Mouse (Mus musculus) ovary, postnatal 14 days (tissue): ENCODE measurements around the gene Thra.
"Not testable (repeated sequence)": the region's sequence is repeated elsewhere in the genome, so short reads cannot be mapped to it uniquely, and the experiment has no call there.

Experiments
- DNase-seq: peaks from one replicate; pipeline ENCODE4 v3.0.0; 2022; ENCODE audit warnings: low spot score

Thra gene

GRCm38 (mm10) chr11:98717904-98718303 lies 22.5 kb upstream of the Thra start:
- DNase-seq, result peak; percentile 84

- no peak for DNase-seq
Measured at GRCm38 (mm10) chr11:98720756-98721155, 19.7 kb upstream of the Thra start.

DNA sequence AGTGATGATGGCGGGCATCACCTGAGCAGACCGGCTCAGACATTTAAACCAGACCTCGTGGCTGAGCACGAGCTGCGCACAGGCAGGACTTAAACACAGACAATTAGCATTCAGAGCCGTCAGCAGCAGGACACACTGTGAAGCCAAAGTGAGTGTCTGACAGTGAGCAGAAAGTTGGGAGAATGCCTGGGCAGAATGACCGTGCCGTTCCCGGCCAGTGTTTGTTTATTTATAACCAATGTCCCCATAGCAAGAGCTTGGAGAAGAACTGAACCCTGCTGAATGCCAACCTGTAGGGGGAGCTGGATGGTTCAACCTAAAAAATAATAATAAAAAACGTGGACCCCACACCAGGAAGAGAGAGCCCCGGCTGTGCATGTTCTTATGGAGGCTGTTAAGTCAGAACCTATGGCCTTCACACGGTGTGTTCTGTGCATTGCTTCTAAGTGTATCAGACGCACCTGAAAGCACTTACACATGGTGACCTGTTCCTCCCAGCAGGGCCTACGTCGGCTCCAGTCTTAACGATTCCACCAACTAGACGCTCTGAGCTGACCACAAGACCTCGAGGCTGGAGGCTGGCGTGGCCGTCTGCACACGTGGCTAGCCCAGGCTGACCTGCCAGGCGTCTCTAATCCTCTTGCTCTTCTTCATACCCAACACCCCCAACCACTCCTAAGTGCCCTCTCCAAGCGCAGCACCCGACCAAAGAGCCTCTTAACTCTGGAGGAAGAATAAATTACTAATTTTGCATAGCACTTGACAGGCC lies 18.8 kb upstream of the Thra start:
- DNase-seq, result peak; percentile 56

GRCm38 (mm10) chr11:98723098-98723497 lies 17.3 kb upstream of the Thra start:
- DNase-seq, result no peak

DNA sequence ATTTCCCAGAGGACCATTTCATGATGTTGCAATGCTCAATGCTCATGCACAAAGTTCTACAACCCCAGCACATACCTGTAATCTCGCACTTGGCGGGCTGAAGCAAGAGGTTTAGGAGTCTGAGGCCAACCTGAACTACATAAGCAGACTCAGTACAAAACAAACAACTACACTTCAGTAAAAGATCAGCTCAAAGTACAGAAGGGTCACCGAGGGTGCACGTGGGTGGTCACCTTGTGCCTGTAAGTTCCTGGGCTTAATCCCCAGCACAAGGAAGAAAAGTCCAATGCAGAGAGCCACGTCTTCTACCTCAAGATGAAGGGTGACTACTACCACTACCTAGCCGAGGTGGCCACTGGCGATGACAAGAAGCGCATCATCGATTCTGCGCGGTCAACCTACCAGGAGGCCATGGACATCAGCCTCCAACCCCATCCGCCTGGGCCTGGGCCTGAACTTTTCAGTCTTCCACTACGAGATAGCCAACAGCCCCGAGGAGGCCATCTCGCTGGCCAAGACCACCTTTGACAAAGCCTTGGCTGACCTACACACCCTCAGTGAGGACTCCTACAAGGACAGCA lies 14.4 kb upstream of the Thra start:
- DNase-seq, result no peak

DNA sequence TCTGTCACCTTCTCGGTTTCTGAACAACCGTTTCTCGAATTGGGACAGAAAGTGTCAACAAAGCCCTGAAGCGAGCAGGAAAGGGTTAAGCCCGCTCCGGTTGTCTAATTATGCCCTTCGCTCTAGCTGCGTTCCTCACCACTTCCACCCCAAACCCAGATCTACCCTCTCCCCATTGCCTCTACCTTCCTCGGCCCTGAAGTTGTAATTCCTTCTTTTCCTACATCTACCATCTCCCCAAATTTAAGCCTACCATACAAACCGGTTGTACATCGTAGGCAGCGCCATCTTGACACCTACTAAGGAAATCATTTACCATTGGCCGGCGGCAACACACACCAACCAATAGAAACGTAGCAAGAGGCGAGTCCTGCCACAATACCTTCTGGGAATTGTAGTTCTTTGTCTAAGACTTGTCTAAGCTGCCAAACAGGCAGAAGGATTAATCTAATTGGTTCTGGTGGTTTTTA lies 11.3 kb upstream of the Thra start, which contains the start of gene Med24:
Med24 (minus strand) TSS at position 317 of the 470 bp plus-strand sequence.
- DNase-seq, result no peak

DNA sequence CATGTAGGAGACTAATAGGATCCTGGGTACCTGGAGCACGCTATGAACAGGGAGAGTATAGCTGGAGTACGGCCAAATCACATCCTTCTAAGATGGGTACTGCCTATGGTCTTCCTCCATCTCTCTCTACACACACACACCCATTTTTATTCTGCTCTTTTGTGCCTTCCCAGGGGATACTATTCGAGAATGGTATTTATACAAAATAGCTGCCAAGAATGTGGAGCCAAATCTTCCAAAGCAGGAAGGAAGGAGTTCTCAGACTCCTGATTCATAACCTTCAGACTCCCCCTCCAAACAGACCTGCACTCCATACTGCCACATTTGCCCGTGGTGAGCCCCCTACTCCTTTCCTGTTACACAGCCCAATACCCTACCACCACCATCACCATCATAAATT lies 9.7 kb upstream of the Thra start:
- no peak for DNase-seq

DNA sequence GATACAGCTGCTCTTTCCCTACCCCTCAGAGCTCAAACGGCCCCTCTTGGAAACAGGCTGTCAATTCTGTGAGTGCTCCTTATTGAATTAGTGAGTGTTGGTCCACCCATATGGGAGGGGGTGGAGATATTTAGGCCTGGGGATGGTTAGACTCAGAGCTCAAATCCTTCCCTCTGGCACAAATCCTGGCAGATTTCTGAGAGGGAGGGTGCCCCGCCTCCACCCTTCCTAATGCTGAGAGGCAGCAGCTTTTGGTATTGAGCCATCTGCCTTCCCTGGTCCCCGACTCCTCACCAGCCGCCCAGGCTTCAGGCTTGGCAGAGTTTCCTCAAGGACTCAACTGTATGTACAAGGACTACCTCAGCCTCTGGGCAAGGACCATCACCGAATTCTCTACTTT lies 9.3 kb upstream of the Thra start:
- DNase-seq, result no peak

DNA sequence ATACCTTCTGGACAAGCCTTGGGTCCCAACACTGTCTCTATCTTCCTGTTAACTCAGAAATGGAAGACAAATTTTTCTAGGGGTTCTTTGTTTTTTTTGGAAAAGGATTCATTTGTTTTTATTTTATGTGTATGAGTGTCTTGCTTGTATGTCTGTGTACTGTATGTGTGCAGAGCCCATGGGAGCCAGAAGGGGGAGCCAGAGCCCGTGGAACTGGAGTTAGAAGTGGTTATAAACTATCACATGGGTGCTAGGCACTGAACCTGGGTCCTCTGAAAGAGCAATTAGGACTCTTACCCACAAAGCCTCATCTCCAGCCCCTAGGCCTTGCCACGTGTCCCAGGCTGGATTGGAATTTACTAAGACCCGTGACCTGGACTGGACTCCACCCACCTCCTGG lies 6.4 kb upstream of the Thra start:
- DNase-seq, result no peak

GRCm38 (mm10) chr11:98735111-98735510 lies 5.3 kb upstream of the Thra start:
- DNase-seq, result no peak

DNA sequence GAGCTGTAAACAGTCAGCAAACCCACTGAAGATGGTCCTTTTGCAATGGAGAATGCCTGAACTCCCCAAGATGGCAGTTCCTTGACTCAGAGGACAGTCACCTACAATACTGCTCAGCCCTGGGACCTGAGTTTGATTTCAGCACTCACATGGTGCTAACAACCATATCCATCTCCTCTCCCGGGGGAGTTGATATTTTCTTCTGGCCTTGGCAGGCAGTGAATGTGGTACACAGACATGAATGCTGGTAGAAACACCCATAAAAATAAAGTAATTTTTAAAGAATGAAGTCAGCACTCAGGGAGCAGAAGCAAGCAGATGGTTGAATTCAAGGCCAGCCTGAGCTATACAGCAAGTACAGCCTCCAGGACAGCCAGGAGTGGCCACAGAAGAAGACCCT lies 4.3 kb upstream of the Thra start:
- no peak for DNase-seq

DNA sequence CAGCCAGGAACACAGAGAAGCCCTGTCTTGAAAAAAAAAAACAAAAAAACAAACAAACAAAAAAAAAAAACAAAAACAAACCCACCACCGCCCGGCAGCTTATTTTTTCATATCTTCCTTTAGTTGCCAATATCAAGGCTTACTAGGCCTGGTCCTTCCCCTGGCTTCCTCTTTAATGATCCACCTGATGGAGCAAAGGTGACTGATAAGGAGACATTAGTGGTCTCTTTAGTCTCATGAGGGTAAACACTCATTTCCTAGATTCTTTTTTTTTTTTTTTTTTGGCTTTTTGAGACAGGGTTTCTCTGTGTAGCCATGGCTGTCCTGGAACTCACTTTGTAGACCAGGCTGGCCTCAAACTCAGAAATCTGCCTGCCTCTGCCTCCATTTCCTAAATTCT lies 3.2 kb upstream of the Thra start:
- DNase-seq, result not testable (repeated sequence)

- no peak for DNase-seq
Measured at GRCm38 (mm10) chr11:98738428-98738911, 2.0 kb upstream of the Thra start.

DNA sequence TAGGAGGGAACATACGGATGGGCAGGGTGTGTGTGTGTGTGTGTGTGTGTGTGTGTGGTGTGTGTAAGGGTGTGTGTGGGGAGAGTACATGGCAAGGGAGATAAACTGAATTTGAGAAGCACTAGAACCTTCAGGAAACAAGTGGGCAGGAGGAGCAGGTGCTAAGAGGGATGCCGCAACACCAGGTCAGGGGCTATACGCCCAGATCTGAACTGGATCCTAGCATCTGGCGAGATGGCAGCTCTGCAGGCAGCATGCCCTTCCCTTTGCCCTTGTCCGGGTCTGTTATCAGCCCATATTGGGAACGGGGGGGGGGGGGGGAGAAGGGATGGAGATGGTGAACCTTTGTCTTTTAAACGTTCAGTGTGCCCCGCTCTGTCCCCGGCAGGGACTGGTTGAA lies 1.5 kb upstream of the Thra start:
- no peak for DNase-seq

GRCm38 (mm10) chr11:98740026-98740392 lies 429 bp upstream of the Thra start:
- no peak for DNase-seq

- no peak for DNase-seq
Measured at GRCm38 (mm10) chr11:98741051-98741620, 698 bp downstream of the Thra start.

GRCm38 (mm10) chr11:98741622-98742396 lies 1.4 kb downstream of the Thra start:
- no peak for DNase-seq

DNA sequence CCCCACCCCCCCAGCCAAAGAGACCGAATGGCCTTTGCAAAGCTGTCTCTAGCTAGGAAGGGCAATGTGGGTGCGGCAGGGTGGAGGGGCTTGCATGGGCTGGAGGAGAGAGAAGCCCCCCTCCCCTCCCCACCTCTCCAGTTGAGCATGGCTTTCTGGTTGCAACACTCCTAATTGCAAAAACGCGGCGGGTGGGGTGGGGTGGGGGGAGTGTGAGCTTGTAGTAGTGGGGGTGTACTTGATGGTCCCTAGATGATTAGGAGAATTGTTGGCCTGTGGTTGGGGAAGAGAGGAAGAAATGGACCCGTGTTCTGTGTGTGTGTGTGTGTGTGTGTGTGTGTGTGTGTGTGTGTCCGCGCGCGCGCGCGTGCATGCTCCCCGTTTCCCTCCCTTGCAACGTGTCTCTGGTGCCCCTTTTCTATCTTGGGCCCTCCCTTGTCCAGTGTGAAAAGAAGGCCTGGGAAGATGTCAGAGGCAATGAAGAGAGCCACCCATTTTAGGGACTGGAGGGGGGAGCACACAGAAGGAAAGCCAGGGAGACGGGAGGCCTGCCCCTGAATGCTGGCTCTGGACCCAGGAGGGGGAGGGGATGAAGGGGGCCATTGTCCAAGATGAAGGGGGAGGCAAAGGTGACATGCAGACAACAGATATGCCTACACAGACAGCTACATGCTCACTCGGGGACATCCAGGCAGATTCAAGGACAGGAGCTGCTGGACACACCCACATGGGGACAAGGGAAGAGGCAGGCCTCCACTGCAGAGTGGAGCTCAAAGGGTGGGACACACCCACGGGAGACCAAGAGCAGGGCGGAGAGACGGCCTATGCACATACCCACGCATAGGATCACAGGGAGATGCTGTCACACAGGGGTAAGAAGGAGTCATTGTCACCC lies 2.2 kb downstream of the Thra start:
- DNase-seq, result no peak

DNA sequence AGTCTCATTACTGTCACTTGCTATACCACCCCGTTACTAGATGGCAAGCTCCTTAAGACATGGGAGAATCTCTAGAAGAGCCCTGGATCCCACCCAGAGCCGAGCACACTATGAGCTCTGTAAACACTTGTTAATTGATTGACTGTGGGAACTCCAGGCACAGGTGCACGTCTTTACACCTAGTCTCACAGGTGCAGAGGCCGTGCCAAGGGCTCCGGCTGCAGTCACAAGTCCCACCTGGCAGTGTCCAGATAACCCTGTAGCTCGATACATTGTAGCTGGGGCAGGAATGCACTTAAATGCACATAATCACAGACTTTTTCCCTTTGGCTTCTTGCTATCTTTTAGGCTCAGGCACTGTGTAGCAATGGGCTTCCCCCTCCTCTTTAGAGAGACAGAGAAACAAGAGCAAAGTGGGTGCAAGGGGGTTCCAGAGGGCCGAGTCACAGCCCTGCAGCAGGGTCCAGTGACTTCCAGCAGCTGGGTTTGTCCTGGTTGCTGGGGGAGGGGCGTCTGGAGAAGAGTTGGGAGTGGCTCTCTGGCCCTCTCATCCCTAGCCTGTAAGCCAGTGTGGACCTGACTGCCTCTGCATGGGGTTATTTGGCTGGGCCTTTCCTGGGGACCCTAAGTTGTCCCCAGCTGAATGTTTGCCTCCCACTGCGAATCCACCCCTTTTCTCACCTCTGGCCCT lies 3.4 kb downstream of the Thra start:
- DNase-seq, result no peak

- no peak for DNase-seq
Measured at GRCm38 (mm10) chr11:98744456-98745019, 4.1 kb downstream of the Thra start.
